Mouse (Mus musculus): Measurements from ENCODE around the gene Selenoo. TPM values are rescaled to one million over a fixed set of nuclear protein-coding genes. Genes with fewer than 3 reads are reported as not detected.

Gene Selenoo
- total RNA-seq, 2 experiments from 2014 or later: 16.1 to 16.5 TPM

DNA sequence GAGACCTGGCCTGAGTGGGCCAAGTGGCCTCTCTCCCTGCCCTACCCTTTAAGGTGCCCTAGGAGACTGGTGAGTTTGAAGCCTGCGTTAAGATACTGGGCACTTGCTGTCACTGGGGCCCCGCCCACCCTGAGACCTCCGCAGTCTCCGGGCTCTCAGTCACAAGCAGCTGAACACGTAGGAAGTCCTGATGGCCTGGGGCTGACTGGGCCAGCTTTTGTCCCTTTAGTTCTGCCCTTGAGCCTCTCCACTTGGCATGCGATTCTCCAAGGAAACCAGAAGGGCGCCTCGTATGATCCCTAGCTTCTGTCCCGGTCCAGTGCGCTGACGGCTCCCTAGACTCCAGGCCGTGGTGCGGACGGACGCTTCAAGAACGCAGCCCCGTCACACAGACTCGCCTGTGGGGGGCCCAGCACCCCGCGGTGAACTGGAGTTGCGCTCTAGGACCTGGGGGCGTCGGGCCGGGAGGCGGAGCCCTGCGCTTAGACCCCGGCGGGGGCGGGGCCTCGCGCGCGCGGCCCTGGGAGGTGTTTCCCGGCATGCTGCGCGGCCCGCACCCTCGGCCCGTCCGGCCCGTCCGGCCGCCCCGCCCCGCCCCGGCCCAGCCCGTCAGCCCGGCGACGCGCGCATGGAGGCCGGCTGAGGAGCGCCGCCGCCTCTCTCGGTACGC, 13.3 kb upstream of the Selenoo start:
- DNase-seq: peak; percentile 91 to 93

DNA sequence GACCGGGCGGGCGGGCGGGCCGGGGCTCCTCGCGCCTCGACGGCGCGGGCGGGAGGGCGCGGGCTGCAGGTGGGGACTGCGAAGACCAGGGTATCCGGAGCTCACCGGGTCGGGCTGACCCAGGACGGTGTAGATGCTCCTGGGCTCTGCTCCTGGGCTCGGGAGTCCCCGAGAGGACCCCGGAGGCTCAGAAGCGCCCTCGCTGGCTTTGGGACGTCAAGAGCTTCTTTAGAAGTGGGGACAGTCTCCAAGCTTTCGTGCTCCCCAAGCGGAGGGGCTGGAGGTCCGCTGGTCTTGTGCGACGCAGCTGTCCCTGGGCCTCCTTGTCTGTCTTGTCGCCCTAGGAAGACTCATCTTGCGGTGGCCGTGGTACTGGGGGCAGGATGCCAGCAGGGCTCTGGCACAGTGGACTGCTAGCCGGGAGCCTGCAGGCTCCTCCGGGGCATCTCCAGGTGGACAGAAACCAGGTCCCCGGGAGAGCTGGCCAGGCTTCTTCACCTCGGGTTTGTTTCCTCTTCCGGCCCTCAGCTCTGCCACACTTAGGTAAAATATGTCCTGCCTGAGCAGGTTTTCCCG, 12.6 kb upstream of the Selenoo start:
- peak in 1 of 2 experiments; percentile 71 for DNase-seq

DNA sequence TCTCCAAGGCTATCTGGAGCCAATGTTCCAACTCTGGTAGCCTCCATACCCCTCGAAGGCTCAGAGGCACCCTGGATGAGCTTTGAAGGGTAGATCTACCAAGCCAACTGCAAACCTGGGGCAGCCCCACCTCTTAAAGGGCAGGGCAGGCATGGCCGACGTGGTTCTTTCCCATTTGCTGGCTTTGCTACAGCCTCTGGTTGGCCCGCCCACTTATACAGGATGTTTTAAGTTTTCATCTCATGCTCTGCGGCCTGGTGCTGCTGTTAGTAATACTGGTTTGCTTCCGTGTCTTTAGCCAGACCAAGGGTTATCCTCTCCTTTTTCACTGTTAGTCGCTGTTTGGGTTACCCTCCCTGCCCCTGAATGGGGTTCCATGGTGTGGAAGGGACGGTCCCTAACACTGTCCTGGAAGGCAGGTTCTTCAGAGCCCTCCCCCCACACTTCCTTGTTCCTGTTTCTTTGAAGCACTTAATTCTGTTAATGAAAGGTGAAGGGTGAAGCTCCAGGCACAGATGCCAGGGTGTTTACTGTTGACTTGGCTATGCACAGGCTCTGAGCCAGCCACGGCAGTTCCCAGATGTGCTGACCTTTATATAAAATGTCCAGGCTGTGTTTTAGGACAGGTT, 10.6 kb upstream of the Selenoo start:
- peak; percentile 54 to 66 for DNase-seq

DNA sequence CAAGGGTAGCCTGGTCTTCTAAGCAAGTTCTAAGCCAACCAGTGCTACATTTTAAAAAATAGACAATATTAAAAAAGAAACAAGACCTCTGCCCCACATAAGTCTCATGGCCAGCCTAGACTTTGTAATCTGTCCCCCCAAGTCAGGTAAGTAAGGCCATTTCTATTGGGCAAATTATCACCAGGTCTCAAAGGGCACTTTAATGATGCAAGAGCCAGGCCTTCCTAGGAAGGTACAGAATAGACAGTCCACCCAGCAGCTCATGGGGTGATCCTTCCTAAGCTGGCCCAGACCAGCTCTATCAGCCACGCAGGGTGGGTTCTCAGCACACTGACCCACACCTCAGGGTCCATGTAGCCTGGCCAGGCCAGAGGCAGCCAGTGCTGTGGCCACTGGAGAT, 5.0 kb upstream of the Selenoo start:
- DNase-seq: no peak

DNA sequence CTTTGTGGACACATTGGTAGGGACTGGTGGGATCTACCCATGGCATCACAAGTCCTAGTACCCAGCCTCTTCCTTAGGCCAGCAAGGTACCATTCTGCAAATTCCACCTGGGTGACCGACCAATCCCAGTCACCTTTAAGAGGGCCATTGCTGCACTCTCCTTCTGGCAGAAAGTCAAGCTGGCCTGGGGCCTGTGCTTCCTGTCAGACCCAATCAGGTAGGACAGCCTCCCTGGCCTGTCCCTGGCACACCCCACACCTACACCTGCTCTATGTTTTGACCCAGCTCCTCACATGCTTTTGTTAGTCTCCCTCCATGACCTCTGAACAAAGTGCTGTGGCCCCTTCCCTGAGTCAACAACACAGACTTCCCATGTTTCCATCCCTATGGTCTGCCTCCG, 4.1 kb upstream of the Selenoo start:
- DNase-seq: no peak

DNA sequence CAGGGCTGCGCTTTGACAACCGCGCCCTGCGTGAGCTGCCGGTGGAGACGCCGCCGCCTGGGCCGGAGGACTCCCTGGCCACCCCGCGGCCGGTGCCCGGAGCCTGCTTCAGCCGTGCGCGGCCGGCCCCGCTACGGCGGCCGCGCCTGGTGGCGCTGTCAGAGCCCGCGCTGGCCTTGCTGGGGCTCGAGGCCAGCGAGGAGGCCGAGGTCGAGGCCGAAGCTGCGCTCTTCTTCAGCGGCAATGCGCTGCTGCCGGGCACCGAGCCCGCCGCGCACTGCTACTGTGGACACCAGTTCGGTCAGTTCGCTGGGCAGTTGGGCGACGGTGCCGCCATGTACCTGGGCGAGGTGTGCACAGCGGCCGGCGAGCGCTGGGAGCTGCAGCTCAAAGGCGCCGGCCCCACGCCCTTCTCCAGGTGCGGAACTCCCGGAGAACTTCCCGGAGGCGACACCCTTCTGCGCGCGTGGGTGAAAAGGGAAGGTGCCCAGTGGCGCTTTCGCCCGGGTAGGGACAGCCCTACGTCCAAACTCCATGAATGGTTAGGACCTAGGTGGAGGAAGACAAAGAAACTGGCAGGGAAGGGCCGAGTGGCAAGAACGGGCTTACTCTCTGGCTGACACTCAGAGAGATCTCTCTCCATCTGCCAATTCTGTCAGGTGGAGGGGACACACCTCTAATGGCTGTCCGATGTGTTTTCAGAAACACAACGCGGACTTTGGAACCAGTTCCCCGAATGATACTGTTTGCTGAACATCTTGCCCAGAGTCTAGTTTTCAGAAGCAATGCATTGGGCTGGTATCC, 566 bp downstream of the Selenoo start:
- no peak for DNase-seq

DNA sequence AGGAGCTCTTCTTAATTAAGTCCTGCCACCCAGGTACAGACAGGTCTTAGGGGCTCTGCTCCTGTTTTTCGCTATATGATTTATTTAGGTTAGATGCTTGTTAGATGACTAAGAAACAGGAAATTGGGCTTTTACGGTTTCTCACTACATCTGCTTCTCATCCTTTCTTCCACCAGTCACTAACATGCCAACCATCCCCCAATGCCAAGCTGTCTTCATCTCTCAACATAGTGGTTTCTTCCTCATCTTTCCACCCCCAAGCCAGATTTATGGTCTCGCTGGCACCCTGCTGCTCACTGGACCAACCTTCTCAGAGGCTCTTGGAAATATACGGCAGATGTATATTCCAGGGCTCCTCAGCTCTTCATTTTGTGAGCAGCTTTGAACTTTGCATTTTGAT, 1.8 kb downstream of the Selenoo start:
- no peak for DNase-seq

DNA sequence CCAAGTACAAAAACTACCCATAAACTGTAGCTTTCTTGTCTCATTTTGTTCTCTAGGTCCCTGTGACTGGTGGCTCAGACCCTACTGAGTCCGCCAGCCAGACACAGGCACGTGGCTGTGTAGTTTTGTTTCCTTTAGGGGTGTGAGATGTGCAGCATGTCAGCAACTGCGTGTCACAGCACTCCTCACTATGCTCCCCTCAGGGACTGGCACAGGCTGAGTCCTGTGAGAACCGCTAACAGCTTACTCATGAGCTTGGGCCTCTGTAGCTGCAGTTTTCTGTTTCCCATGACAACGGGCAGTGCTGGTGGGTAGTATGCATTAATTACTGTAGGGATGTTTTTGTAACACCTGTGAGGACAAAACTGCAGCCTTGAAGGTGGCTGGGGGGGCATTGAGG, 3.3 kb downstream of the Selenoo start:
- DNase-seq: no peak

DNA sequence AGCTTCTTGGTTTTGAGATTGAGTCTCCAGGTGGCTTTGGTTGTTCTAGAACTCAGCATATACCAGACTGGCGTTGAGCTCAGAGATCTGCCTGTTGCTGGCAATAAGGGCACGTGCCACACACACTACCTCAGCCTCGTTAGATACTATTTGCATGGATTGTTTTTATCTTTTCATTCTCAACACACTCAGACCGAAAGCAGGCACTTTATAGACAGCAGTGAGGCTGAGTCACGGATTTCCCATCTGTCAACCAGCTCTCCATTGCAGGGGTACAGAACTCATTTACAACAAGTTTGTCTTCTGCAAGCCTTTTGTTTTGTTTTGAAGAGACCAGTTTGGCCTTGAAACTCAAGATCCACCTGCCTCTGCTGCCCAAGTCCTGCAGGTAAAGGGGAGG, 8.6 kb downstream of the Selenoo start:
- DNase-seq: no peak

DNA sequence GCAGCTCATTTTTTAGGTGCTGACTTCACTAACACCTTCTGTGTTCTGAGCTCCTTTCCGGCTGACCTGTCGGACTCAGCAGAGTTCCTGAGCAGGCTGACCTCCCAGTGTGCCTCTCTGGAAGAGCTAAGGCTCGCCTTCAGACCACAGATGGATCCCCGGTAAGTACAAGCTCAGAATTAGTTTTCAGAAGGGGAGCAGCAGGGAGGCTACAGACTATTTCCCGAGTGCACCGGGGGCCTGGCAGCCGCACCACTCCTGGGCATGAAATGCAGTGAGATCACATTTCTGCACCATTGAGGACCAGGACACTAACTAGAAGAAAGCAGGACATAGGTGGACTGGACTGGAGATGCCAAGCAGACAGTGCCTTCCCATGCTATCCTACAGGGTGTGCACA, 9.7 kb downstream of the Selenoo start:
- DNase-seq: no peak

DNA sequence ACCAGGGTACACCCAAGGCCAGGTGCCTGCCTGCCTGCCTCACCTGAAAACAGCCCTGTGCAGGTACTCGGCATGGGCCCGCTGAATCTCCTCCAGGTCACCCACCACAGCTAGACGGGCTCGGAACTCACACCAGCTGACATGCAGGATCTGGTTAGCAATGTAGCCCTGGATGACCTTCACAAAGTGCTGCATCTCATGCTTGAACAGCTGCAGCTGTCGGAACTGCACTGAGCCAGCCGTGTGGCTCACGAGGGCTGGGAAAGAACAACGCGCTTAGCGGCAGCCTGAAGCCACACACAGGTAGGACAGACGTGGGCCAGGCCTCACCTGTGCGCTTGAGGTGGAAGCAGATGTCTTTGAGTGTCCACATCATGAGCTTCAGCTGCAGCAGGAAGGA, 11.9 kb downstream of the Selenoo start:
- no peak for DNase-seq

DNA sequence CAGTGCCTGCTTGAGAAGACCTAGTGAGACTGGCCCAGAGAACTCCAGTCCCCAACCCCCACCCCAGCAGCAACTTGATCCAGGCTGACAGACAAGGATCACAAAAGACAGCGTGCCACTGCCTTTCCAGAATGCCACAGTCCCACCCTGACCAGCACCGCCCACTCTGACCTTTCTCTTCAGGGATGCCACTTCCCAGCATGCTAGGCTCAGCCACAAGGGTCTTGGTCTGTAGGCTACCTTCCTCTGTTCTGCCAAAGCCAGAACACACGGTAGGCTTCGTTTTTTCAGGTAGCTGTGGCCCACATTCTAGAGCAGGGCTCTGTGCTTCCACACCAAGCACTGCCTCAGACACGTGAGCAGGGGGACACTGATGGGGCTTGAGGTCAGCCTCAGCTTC, 13.8 kb downstream of the Selenoo start:
- no peak for DNase-seq

DNA sequence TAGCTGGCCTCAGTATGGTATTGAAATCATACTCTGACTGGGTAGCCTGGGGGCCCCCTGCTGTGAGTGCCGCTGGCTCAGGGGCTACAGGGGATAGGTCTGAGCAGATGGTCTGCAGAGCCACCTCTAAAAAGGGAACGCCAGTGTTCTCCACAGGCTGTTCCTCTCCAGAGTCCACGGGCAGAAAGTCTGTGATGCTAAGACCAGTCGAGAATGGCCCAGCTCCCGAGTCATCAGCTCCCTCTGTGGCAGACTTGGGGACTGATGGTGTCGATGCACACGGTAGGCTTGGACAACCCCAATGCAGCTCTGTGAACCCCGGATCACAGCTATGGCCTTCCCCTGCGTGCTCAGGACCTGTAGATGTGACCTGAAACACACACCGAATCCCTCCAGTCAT, 15.0 kb downstream of the Selenoo start:
- no peak for DNase-seq

DNA sequence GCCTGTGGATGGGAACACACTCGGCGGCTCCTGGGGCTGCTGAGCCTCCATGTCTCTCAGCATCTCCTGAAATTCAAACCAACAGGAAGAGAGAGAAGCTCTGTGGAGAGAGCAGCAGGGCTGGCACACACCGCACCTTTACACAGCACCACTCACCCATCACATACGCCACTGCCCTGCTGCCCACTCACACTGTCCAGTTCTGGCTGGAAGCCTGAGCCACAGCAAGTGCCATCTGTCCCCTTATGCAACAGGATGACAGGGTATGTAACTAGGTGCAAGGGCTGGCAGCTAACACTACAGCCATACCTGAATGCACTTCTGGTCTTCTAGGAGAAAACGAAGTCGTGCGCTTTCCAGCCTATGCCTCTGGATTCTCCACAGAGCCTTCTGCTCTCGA, 15.5 kb downstream of the Selenoo start:
- no peak for DNase-seq

DNA sequence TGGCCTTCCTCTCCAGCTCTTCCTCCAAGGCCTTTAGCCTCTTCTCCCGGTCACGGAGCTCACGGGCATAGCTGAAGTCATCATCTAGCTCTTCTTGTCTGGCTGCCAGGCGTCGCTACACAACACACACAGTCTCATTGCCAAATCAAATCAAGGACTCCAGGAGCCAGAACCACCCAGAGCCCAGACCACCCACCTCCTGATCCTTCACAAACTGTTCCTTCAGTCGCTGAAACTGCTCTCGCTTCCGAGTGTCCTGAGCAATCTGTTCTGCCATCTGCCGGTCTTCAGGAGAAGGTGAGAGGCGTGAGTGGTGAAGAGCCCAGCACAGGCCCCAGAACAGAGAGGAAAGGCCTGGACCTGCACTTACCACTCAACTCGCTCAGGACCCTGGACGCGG, 17.2 kb downstream of the Selenoo start:
- no peak for DNase-seq

DNA sequence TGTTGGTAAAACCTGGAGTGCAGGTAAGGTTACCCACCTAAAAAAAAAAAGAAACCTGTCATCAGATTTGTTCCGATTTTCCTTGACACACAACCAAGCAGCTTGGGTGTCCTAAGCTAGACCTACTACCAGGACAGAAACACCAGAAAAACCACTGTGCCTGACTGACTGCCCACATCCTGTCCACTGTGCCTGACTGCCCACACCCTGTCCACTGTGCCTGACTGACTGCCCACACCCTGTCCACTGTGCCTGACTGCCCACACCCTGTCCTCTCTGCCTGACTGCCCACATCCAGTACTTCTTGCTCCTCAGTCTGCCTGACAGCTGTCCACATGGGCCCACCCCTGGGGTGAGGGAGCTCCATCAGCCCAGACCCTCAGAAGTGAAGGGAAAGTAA, 18.1 kb downstream of the Selenoo start:
- DNase-seq: no peak

DNA sequence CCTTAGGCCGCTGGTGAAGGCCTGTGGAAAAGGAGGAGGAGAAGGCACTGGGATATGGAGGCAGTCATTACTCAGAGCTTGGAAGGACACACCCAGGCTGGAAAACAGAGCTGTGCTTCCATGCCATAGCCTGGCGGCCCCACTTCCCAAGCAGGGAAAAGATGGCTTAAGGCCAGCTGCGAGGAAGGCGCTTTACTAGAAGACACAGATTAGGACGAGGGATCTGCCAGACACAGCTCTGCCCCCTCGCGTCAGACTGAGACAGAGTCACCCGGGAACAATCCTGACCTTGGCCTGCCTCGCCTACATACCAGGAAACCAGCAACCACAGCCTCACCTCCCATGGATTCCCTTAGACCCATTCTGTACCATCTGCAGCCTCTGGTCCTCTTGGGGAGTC, 21.3 kb downstream of the Selenoo start:
- DNase-seq: peak; percentile 57

DNA sequence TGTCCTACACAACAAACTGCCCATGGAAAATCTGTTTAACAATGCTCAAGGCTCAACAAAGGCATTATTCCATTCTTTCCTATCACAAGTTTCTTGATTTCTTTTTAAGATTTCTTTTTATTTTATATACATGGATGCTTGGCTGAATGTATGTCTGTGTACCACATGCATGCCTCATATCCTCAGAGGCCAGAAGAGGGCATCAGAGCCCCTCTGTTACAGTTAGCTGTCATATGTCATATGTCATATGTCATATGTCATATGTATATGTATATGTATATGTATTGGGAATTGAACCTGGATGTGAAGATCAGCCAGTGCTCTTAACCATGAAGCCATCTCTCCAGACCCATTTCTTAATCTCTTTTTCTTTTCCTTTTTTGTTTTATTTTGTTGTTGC, 29.1 kb downstream of the Selenoo start:
- no peak for DNase-seq

DNA sequence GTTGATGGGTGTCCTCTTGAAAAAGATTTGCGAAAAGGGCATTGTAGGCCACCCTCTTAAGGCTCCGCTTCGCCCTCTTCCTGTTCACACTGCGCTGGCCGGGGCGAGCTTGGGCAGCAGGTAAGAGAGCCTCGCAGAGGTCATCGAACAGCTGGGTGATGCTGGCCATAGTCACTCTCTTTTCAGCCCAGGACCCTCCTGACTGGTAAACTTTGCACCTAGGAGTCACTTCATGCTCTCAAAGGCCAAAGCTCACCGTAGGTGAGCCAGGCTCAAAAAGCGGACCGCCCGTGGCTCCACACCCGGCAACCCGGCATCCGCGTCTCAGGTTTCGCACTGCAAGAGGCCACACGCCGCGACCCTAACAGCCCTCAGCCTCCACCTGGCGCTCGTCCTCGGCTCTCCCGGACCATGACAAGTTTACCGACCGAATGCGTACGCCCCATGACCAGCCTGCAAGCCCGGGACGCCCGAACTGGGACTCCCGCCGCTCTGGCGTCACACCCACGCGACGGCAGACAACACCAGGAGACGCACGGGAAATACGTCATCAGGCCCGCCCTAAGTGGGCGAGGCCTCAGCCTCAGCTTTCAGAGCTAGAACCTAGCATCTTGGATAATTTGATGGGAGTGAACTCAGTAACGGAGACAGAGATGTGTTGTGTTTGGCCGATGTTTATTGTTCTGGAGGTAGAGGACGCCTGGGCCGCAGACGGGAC, 33.9 kb downstream of the Selenoo start, which contains the start of gene Tubgcp6:
Gene Tubgcp6, minus strand, starts transcription at position 464 of the 718 bp plus-strand sequence.
- peak; percentile 95 to 98 for DNase-seq

DNA sequence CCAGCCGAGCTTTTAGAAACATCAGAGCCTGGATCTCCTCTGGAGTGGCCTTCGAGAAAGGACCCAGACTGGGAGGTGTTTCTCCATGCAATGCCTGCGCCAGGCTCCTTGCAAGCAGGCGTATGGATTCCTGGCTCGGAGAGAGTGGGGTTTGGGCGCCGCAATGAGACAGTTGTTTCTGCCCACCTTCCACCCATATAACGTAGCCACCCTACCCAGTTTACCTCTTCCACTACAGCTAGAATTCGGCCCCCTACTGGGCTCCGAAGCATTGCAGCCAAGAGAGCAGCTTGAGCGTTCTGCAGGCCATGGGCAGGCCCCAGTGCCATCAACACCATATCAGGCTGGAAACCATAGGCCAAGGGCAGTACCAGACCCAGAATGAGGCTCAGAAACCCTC, 34.7 kb downstream of the Selenoo start:
- no peak for DNase-seq

DNA sequence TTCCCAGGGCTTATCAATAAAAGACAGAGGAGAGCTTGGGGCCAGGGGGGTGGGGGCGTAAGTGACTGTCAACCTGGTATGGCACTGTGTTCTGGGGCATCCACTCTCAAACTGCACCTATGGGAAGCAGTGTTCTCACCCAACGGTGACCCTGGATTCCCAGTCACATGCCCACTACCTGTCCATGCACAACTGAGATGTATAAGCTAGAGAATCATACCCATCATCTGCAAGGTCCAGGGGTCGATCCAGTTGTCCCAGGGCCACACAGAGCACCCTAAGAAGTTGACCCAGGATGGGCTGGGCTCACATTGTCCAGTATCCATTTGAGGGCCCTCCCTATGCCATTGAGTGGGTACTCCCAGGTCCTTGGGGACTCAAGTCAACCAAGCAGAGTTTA, 35.4 kb downstream of the Selenoo start:
- DNase-seq: no peak

DNA sequence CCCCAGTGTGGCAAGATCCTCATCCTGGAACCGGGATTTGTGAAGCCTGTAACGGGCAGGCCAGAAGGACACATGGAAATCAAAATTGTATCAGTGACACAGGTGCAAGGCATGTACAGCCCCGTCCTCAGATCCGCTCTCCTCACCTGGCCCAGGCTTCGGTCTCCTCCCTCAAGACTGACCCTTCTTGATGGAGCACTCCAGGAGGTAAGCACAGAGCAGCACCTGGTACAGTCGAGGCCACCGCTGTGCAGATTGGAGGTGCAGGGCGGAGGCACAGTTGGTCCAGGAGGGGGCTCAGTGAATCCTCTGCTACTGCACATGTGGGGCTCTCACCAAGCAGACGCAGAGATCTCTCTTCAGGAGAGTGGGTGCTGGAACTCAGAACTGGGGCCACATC, 36.5 kb downstream of the Selenoo start:
- no peak for DNase-seq

Data from heart, adult 18-20 months (tissue).